Mouse (Mus musculus) cerebellum, adult 2 months (tissue): ENCODE measurements at regions not wholly inside any gene's neighbourhood (a gene's known extent, or its start where the extent isn't known, plus 50 kb on each side); places are given as distances from the start of the nearest gene placed in this dataset.

Source experiments
- DNase-seq, 2 experiments: peaks; one replicate each; pipeline ENCODE4 v3.0.0; 2021
- H3K27ac ChIP-seq: fragments of 200-500 bp; 2 replicates; pipeline ENCODE4 v1.5.1; 2012; ENCODE audit warnings: low read length, control low read depth, inconsistent platforms; ENCODE audit not compliant: insufficient read depth
- H3K27me3 ChIP-seq: fragments of 200-500 bp; 2 replicates; pipeline ENCODE4 v1.6.1; 2012; ENCODE audit warnings: inconsistent platforms, mild to moderate bottlenecking, low read length, moderate library complexity; ENCODE audit not compliant: control insufficient read depth, insufficient read depth
- H3K4me1 ChIP-seq: fragments of 200-500 bp; 2 replicates; pipeline ENCODE4 v1.6.1; 2011; ENCODE audit warnings: low read length; ENCODE audit not compliant: control insufficient read depth, insufficient read depth
- H3K4me3 ChIP-seq: fragments of 200-500 bp; replicated peaks from 2 replicates; pipeline ENCODE3; 2011; ENCODE audit warnings: mild to moderate bottlenecking, low read depth, low read length, control low read depth; ENCODE audit not compliant: insufficient read depth
- CTCF ChIP-seq: fragments of 200-500 bp; IDR thresholded peaks from 2 replicates; pipeline ENCODE4 v1.5.1; 2011; ENCODE audit warnings: low read depth, mild to moderate bottlenecking, control low read depth, low read length, moderate library complexity, borderline replicate concordance; ENCODE audit not compliant: insufficient read depth
- POLR2A ChIP-seq: fragments of 200-500 bp; IDR thresholded peaks from 2 replicates; pipeline ENCODE4 v1.6.1; 2011; ENCODE audit warnings: low read length, control low read depth, borderline replicate concordance; ENCODE audit not compliant: insufficient read depth
- WGBS: fragments of 180-500 bp; shearing (Covaris S2); methylation state at CpG from one replicate; pipeline ENCODE4 v1.1.7; 2018; 5-methylcytosine and 5-hydroxymethylcytosine counted together

GRCm38 (mm10) chr1:128868761-128869160, 276.7 kb upstream of the Cxcr4 start:
- no peak for DNase-seq
- no peak overlapping the region for H3K27ac ChIP-seq
- TF ChIP-seq CTCF, result no peak
- H3K4me1 ChIP-seq, result no peaks in the 10 kb centered on the region
- 40% methylated on average over 3 of the region's 3 CpGs for WGBS
- no peaks in the 10 kb centered on the region for H3K27me3 ChIP-seq
- H3K4me3 ChIP-seq, result no peak overlapping the region

- no peak overlapping the region for H3K4me3 ChIP-seq
- no peaks in the 10 kb centered on the region for H3K27me3 ChIP-seq
- 71% methylated on average over 1 of the region's 1 CpGs for WGBS
- DNase-seq, result no peak
- H3K4me1 ChIP-seq, result no peaks in the 10 kb centered on the region
- H3K27ac ChIP-seq, result no peak overlapping the region
- no peak for TF ChIP-seq POLR2A
- no peak for TF ChIP-seq CTCF
Observed at GRCm38 (mm10) chr1:128860537-128860936, 268.4 kb upstream of the Cxcr4 start.

- Histone ChIP-seq H3K27ac (no peak overlapping the region), H3K27me3 (no peaks in the 10 kb centered on the region), H3K4me3 (no peak overlapping the region), H3K4me1 (no peaks in the 10 kb centered on the region)
- 38% methylated on average over 7 of the region's 7 CpGs for WGBS
- no peak for TF ChIP-seq POLR2A
- no peak for TF ChIP-seq CTCF
- DNase-seq, result no peak
Observed at GRCm38 (mm10) chr1:128860094-128860493, 268.0 kb upstream of the Cxcr4 start.

GRCm38 (mm10) chr1:128858661-128859060, 266.6 kb upstream of the Cxcr4 start:
- Histone ChIP-seq H3K4me3 (no peak overlapping the region), H3K27me3 (no peaks in the 10 kb centered on the region), H3K27ac (no peak overlapping the region), H3K4me1 (no peaks in the 10 kb centered on the region)
- TF ChIP-seq POLR2A (no peak), CTCF (no peak)
- DNase-seq, result no peak
- WGBS, result 95% methylated on average over 2 of the region's 2 CpGs

GRCm38 (mm10) chr1:128856933-128857332, 264.8 kb upstream of the Cxcr4 start:
- Histone ChIP-seq H3K4me1 (no peaks in the 10 kb centered on the region), H3K27ac (no peak overlapping the region), H3K27me3 (no peaks in the 10 kb centered on the region), H3K4me3 (no peak overlapping the region)
- no peak for TF ChIP-seq POLR2A
- no peak for TF ChIP-seq CTCF
- 11% methylated on average over 2 of the region's 2 CpGs for WGBS
- DNase-seq, result no peak

DNA sequence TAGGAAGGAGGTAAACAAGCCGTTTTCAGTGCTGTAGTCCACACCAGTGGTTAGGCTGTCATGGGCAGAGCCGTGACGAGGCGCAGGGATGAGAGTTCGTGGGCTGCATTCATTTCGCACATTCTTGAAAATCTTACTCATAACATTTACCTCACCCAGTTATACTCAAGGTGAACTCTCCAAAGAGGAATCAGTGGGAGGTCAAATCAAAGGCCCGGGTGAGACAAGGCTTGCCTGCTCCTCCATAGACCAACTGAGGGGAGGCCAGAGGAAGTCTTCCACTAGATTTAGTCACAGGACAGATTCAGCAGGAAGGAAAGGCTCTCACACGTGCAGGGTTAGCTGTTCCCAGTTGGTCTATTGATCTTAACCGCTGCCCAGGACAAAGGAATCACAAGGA, 262.6 kb upstream of the Cxcr4 start:
- Histone ChIP-seq H3K4me1 (no peaks in the 10 kb centered on the region), H3K4me3 (no peak overlapping the region), H3K27me3 (no peaks in the 10 kb centered on the region), H3K27ac (no peak overlapping the region)
- WGBS, result 81% methylated on average over 9 of the region's 9 CpGs
- no peak for DNase-seq
- TF ChIP-seq POLR2A (no peak), CTCF (no peak)

GRCm38 (mm10) chr1:128853286-128853685, 261.2 kb upstream of the Cxcr4 start:
- no peak overlapping the region for H3K4me3 ChIP-seq
- DNase-seq, result no peak

GRCm38 (mm10) chr1:128837361-128837760, 245.3 kb upstream of the Cxcr4 start:
- H3K4me1 ChIP-seq, result 0 out of 2 replicates have a peak, but pooled peaks cover 3% of the 10 kb centered on the region
- no peak overlapping the region for H3K4me3 ChIP-seq
- TF ChIP-seq POLR2A, result no peak
- TF ChIP-seq CTCF, result no peak
- no peak overlapping the region for H3K27ac ChIP-seq
- no peak for DNase-seq
- WGBS, result 79% methylated on average over 4 of the region's 4 CpGs
- H3K27me3 ChIP-seq, result no peaks in the 10 kb centered on the region; the same call in 1 of the 2 replicates

More at GRCm38 (mm10) chr1:128853286-128853685, 261.2 kb upstream of the Cxcr4 start:
- H3K4me1 ChIP-seq, result no peaks in the 10 kb centered on the region
- TF ChIP-seq CTCF (no peak), POLR2A (no peak)
- WGBS, result 29% methylated on average over 10 of the region's 10 CpGs
- H3K27me3 ChIP-seq, result no peaks in the 10 kb centered on the region
- H3K27ac ChIP-seq, result no peak overlapping the region
